Comparison of ENCODE assay signal across 9 mouse cellular contexts in genomic region chr5:128537218-128537617, GRCm38 (mm10).
A peak's percentile ranks its signal among the peaks of the same experiment; 100 is the strongest.
DNase-seq lines count a peak whose midpoint lies in the region; ATAC-seq lines count a peak whose summit lies in the region.
"Had no signal": no experiment of that assay in that cellular context is flagged by ENCODE, and none has a peak within 500 bp of the region (broad histone marks: within the 10 kb centered on the region; RNA-seq: fewer than 3 reads in every experiment).

No protein-coding gene starts in this region.

- DNase-seq in lung, postnatal 36 days = no peak
- DNase-seq in left cerebral cortex, postnatal 14 days (ENCODE audit: low spot score in 2 of 2) = no peak
- no peak for DNase-seq in lung, postnatal 25 days (ENCODE audit: low spot score)
- DNase-seq in gastrocnemius, adult 8-10 months (ENCODE audit: low spot score in 2 of 2) = no peak
- DNase-seq: liver, embryonic 13.5 days had no signal

- no peak overlapping the region for H3K27ac ChIP-seq in lung, embryonic 16.5 days (ENCODE audit: low read length)
- no peak overlapping the region for H3K27ac ChIP-seq in forebrain, embryonic 12.5 days
- peak overlapping the region; percentile 33; the same call in 1 of the 2 replicates for H3K27ac ChIP-seq in limb, embryonic 13.5 days
- no peak overlapping the region for H3K27ac ChIP-seq in stomach, embryonic 16.5 days (ENCODE audit: low read length)
- H3K27ac ChIP-seq: liver, embryonic 13.5 days had no signal

- no peaks in the 10 kb centered on the region for H3K4me1 ChIP-seq in lung, embryonic 16.5 days (replicated peaks; ENCODE audit: control insufficient read depth, insufficient read depth, low read length)
- H3K4me1 ChIP-seq in forebrain, embryonic 12.5 days = peaks cover 26% of the 10 kb centered on the region
- H3K4me1 ChIP-seq in limb, embryonic 13.5 days = peaks cover 16% of the 10 kb centered on the region
- no peaks in the 10 kb centered on the region for H3K4me1 ChIP-seq in stomach, embryonic 16.5 days (ENCODE audit: control insufficient read depth, insufficient read depth, low read length)
- H3K4me1 ChIP-seq: liver, embryonic 13.5 days had no signal

- H3K9me3 ChIP-seq in lung, embryonic 16.5 days (ENCODE audit: control insufficient read depth, low read length) = no peaks in the 10 kb centered on the region
- no peaks in the 10 kb centered on the region for H3K9me3 ChIP-seq in forebrain, embryonic 12.5 days
- H3K9me3 ChIP-seq in limb, embryonic 13.5 days = no peaks in the 10 kb centered on the region
- no peaks in the 10 kb centered on the region for H3K9me3 ChIP-seq in stomach, embryonic 16.5 days (replicated peaks; ENCODE audit: control insufficient read depth, low read length)
- H3K9me3 ChIP-seq: liver, embryonic 13.5 days had no signal

- H3K4me3 ChIP-seq in lung, embryonic 16.5 days (ENCODE audit: low read length) = no peak overlapping the region
- no peak overlapping the region for H3K4me3 ChIP-seq in forebrain, embryonic 12.5 days (replicated peaks)
- peak overlapping the region; percentile 31 for H3K4me3 ChIP-seq in limb, embryonic 13.5 days
- H3K4me3 ChIP-seq in stomach, embryonic 16.5 days (replicated peaks; ENCODE audit: low read length) = no peak overlapping the region
- H3K4me3 ChIP-seq: liver, embryonic 13.5 days had no signal

- H3K36me3 ChIP-seq in lung, embryonic 16.5 days (ENCODE audit: control insufficient read depth, insufficient read depth, low read length) = no peaks in the 10 kb centered on the region
- no peaks in the 10 kb centered on the region for H3K36me3 ChIP-seq in forebrain, embryonic 12.5 days (replicated peaks)
- H3K36me3 ChIP-seq in limb, embryonic 13.5 days = no peaks in the 10 kb centered on the region
- H3K36me3 ChIP-seq in stomach, embryonic 16.5 days (ENCODE audit: control insufficient read depth, insufficient read depth, low read length) = no peaks in the 10 kb centered on the region
- H3K36me3 ChIP-seq: liver, embryonic 13.5 days had no signal

- no peaks in the 10 kb centered on the region for H3K27me3 ChIP-seq in lung, embryonic 16.5 days (ENCODE audit: control insufficient read depth, insufficient read depth, low read depth, low read length)
- H3K27me3 ChIP-seq in forebrain, embryonic 12.5 days = peaks cover 17% of the 10 kb centered on the region; the same call in 1 of the 2 replicates
- no peaks in the 10 kb centered on the region for H3K27me3 ChIP-seq in limb, embryonic 13.5 days
- no peaks in the 10 kb centered on the region for H3K27me3 ChIP-seq in stomach, embryonic 16.5 days (ENCODE audit: control insufficient read depth, insufficient read depth, low read length)
- H3K27me3 ChIP-seq: liver, embryonic 13.5 days had no signal

- WGBS in lung, embryonic 16.5 days = 51% methylated on average over 12 of the region's 12 CpGs
- 61% methylated on average over 12 of the region's 12 CpGs for WGBS in forebrain, embryonic 12.5 days
- 64% methylated on average over 12 of the region's 12 CpGs for WGBS in limb, embryonic 13.5 days
- WGBS in stomach, embryonic 16.5 days = 53% methylated on average over 12 of the region's 12 CpGs

- H3K9ac ChIP-seq in lung, embryonic 16.5 days (ENCODE audit: low read length) = no peak overlapping the region
- H3K9ac ChIP-seq in forebrain, embryonic 12.5 days = no peak overlapping the region
- H3K9ac ChIP-seq in limb, embryonic 13.5 days = peak overlapping the region; percentile 45; the same call in 1 of the 2 replicates
- H3K9ac ChIP-seq in stomach, embryonic 16.5 days (ENCODE audit: low read length) = no peak overlapping the region
- H3K9ac ChIP-seq: liver, embryonic 13.5 days had no signal

- H3K4me2 ChIP-seq in lung, embryonic 16.5 days (ENCODE audit: low read depth, low read length) = peak overlapping the region; percentile 13; the same call in 1 of the 2 replicates
- H3K4me2 ChIP-seq in forebrain, embryonic 12.5 days = peak overlapping the region; percentile 28
- peak overlapping the region; percentile 53 for H3K4me2 ChIP-seq in limb, embryonic 13.5 days (replicated peaks)
- H3K4me2 ChIP-seq in stomach, embryonic 16.5 days (ENCODE audit: low read depth, low read length) = peak overlapping the region; percentile 19; the same call in 1 of the 2 replicates
- H3K4me2 ChIP-seq: liver, embryonic 13.5 days had no signal

- no peak for ATAC-seq in lung, embryonic 16.5 days (ENCODE audit: low read depth)
- no peak for ATAC-seq in forebrain, embryonic 12.5 days (ENCODE audit: low FRiP score)
- ATAC-seq in limb, embryonic 13.5 days (ENCODE audit: low FRiP score, low read depth) = no peak; the same call in 1 of the 2 replicates
- ATAC-seq in stomach, embryonic 16.5 days (ENCODE audit: insufficient read depth, low FRiP score) = 0 out of 2 replicates have a peak, but pooled peaks have one; percentile 37

- intact Hi-C loops in left cerebral cortex, postnatal 14 days (cut with DNase I) = loop anchor here (5.0 kb wide), 1 partner anchor 125 kb away; no protein-coding TSS in a partner anchor
